Mouse (Mus musculus): Measurements from ENCODE around the gene D930048N14Rik.

D930048N14Rik gene

DNA sequence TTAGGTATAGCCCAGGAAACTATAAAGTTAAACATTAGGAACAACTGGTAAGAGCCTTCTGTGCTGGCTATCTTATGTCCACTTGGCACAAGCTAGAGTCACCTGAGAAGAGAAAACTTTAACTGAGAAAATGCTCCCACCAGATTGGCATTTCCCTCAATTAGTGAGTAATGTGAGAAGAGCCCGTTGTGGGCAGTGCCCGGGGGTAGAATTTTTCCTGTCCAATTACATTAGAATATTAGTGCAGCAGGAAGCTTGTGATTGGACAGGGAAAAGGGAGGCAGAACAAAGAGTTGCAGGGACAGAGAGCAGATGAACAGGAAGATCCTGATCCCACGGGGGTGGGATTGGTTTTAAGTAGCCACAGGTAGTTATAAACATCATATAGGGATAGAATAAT lies 52.1 kb downstream of the D930048N14Rik start:
- no peak for DNase-seq (ENCODE audit: low spot score in 2 of 2)

DNA sequence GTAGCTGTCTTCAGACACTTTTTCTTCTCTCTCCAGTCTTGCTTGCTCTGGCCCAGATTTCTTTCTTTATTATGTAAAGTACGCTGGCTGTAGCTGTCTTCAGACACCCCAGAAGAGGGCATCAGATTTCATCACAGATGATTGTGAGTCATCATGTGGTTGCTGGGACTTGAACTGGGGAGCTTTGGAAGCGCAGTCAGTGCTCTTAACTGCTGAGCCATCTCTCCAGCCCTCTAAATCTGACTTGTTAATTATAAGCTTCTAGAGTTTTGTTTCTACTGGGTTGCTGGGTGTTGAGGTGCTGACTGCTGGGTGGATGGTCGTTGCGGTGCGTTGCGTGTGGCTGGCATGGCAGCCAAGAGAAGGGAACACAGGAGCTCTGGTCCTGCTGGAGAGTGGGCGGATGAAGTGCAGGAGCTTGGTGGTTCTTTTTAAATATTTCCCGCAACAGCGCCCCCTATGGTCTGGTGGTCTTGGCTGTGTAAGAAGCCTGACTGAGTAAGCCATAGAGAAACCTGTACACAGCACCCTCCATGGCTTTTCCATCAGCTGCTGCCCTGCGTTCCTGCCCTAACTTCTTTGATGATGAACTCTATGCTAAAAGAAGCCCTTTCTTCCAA lies 52.7 kb downstream of the D930048N14Rik start:
- DNase-seq (ENCODE audit: low spot score in 2 of 2) = no peak

DNA sequence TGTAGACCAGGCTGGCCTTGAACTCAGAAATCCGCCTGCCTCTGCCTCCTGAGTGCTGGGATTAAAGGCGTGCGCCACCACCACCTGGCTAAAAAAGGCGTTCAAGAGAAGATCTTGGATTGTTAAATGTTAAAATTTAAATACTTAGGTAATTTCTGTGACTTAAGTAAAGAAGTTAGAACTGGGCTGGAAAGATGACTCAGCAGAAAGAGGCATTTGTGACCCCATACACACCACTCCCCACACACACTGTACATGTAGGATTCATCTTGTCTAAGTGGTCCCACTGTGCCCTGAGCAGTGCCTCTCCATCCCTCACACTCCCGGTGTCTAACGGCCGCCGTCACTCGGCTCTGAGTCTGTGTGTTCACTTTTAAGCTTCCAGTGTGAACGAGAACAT lies 55.7 kb downstream of the D930048N14Rik start:
- DNase-seq (ENCODE audit: low spot score in 2 of 2) = no peak

DNA sequence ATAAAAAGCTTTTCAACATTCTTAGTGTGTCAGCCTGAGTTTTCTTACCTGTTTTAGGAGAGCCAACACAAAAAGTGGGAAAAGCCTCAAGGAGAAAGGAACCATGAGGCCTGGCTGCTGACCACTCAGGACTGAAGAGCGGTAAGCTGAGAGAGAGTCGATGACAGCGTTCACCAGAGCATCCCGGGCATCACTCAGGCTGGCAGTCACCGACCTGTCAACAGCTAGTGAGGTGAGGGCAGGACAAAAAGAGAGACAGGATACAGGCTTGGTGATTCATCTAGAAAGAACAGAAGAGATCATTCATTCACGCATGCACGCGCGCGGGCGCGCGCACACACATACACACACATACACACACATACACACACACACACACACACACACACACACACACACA lies 56.3 kb downstream of the D930048N14Rik start:
- no peak for DNase-seq (ENCODE audit: low spot score in 2 of 2)
